Mouse (Mus musculus) natural killer cell, adult 2 months (primary cell): ENCODE results near the gene Rad18.
A peak's percentile ranks its signal among the peaks of the same experiment; 100 is the strongest.
"Not testable (repeated sequence)": the region's sequence is repeated elsewhere in the genome, so short reads cannot be mapped to it uniquely, and the experiment has no call there.

Source experiments
- DNase-seq, 2 experiments: peaks; one replicate each; pipeline ENCODE4 v3.0.0; 2022; ENCODE audit warnings: low spot score in 2 of 2

Rad18 gene

DNA sequence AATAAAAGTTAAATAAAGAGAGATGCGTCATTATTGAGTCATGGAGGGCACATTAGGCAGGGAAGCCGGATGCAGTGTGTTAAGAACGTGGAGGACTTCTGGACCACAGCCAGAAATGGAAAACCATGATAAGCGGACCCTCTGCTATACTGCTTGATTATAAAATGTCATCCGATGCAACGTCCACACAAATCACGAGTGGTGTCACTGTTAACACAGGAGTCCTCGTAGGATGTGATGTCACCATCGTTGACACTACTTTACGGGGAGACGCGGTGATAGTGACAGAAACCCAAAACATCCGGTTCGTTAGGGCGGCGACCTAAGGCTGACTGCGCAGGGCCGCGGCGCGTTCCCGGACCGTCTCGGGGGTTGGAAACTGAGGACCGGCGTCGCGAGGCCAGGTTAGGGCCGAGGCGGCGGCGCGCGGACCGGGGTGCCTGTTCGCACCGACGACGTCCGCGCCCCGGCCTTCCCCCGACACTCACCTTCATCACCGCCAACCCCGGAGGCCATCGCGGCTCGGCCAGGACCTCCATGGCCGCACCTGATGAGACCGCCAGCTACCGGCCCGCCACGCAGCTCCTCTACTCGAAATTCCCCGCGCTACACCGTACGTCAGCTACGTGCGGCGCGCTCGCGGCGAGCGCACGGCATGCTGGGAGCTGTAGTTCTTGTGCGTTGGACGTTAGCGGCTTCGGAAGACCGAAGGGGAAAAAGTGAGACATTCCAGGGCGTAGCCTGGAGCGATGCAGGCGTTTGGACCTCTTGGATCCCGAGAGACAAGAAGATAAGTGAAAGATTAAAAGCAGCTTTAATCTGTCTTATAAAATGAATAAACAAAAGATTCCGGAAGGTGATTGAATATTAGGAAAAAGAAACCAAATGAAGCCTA lies at the start of gene Rad18:
TSS of gene Rad18 (minus strand) at position 631 of the 895 bp plus-strand sequence.
- peak; percentile 87 to 88 for DNase-seq

- DNase-seq = no peak
Observed at GRCm38 (mm10) chr6:112742297-112742696, 45.8 kb upstream of the Rad18 start.

GRCm38 (mm10) chr6:112741766-112742165 lies 45.3 kb upstream of the Rad18 start:
- no peak for DNase-seq

- DNase-seq = no peak
Observed at GRCm38 (mm10) chr6:112739635-112740034, 43.1 kb upstream of the Rad18 start.

DNA sequence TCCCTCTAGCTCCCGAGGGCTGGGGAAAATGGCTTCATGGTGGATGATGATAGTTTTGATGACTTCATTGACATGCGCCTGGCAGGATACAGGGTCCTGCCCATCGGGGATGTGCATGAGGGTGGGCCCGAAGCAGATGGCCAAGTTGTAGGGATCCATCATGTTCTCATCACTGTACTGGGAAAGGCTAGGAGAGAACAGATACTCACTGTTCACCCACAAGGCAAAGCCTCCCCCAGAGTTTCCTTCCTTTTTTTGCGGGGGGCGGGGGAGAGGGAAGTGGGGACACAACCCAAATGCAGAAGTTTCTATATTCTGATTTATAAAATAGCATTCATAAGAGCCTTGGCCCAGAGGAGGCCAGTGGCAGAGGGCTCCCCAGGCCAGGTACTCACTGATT lies 42.4 kb upstream of the Rad18 start:
- no peak for DNase-seq

- DNase-seq = no peak
Observed at GRCm38 (mm10) chr6:112736471-112736870, 40.0 kb upstream of the Rad18 start.

DNA sequence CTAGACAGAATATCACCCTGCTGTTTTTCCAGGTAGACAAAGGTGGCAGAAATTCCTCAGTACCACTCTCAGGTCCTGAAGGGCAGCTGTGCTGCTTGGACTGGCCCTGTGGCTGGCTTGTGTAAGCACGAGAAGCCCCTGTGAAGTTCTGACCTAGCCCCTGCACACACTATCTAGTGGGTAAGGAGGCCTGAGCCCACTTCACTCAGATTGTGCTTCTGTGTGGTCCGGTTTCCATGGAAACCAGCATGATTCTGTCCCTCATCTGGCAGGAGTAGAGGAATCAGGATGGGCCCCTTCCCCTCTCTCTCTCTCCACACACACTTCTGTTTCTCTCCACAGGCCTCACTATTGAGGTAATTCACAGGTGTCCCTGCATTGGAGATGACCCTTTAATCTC lies 38.6 kb upstream of the Rad18 start:
- no peak for DNase-seq

DNA sequence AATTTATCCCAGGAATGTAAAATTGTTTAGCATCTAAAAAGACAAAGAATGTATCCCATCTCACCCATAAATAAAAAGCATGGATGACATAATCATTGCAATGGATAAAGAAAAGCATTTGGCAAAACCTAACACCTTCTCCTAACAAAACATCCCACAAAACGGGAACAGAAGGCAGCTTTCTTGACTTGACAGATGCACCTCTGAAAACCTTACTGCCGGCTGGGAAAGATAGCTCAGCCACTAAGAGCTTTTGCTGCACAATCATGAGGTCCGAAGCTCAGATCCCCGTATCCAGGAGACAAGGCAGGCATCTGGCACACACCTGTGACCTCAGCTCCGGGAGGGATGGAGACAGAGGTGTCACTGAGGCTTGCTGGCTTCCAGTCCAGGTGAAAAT lies 37.5 kb upstream of the Rad18 start:
- DNase-seq = no peak

DNA sequence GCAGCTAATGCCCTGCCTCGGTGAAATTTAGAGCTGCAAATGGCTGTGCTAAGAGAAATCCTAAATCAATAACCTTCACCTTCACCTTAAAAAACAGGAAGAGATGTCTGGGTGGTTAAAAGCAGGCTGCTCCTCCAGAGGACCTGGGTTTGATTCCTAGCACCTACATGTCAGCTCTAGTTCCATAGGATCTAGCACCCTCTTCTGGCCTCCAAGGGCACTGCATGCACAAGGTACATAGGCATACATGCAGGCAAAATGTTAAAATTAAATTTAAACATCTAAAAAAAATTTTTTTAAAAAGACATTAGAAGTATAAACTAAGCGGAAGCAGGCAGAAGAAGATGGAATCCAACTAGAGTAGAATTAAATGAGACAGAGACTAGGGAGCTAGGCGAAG lies 35.9 kb upstream of the Rad18 start:
- no peak for DNase-seq

DNA sequence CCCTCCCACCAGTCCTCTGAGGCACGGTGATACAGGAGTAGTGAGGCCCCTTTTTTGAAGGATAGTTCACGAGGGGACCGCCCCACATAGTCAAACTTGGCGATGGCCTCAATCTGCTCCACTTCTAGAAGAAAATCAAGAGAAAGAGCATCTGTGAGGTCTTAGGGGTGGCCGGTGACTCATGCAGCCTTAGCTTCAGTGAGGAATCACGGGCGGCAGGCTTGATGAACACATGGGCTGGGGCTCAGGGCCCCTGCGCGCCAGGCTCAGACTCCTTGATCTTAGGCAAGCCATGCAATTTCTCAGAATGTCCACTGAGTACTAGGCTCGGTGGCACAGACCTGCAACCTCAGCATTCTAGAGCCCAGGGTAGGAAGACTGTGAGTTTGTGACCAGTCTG lies 34.9 kb upstream of the Rad18 start:
- no peak for DNase-seq

DNA sequence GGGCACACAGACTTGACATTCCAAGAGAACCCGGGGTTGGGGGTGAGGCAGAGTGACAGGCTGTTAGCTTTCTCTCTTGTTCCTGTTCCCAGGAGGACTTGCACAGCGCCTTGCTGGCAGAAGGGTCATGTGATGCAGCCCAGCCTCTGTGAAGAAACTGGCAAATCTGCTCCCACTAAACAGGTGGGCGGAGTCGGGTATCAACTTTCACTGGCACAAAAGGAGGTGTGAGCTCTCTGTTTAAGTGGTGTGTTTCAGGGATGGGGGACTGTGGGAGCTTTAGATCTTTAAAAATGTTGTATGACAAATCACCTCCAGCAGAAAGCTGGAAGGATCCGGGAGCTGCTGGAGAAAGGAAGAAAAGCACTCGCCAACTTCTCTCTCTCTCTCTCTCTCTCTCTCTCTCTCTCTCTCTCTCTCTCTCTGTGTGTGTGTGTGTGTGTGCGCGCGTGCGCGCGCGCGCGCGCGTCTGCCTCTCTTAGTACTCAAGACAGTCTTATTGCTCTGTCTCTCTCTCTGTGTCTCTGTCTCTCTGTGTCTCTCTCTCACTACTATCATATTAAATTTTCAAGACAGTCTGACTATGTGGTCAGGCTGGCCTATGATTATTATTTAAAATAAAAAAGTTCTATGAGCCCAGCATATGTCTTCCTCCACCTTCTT lies 32.4 kb upstream of the Rad18 start:
- no peak for DNase-seq

GRCm38 (mm10) chr6:112725468-112725867 lies 29.0 kb upstream of the Rad18 start:
- DNase-seq = no peak

DNA sequence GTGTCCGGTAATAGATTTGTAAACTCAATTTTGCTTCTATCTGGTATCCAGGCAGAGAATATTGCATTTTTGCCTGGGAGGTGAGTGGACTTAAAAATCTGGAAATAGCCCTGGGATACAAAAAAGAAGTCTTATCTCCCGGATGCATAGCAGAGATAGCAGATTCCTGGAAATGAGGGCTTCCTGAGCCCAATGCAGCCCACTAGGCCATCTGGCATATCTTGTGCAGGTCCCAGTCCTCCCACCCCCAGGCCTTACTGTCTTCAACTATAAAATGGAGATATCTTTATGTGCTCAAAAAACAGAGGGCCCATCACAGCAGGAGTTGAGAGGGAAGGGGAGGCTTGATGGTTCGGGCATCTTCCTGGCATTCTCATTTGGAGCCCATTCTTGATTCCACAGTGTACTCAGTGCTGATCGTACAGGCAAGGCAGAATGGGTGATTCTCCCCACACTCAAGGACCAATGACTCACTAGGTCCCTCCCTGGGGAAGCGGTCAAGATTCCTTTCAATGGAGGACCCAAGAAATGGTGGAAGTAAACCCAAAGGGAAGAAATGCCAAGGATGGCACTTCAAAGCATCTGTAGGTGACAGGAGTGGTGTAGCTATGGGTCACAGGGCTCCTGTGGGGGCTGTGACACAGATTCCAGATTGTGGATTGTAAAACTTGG lies 24.1 kb upstream of the Rad18 start:
- DNase-seq = no peak

GRCm38 (mm10) chr6:112719983-112720382 lies 23.5 kb upstream of the Rad18 start:
- no peak for DNase-seq

DNA sequence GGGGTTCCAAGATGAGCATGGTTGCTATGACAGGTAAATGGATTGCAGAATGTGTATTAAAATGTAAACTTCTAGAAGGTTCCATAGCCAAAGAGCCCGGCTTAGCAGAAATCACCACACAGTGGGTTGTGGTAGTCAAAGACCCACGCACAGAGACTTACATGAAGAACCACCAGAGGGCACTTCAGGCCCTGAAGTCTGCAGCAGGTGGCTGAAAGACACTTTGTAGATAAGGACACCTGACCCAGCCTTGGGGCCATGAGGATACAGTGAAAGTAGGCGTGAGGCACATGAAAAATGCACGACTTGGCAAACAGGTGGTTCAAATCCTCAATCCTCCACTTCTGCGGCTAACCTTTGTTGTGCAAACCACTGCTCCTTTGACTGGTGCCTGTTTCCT lies 20.7 kb upstream of the Rad18 start:
- DNase-seq = peak; percentile 4 to 21

- DNase-seq = no peak
Observed at GRCm38 (mm10) chr6:112713951-112714350, 17.5 kb upstream of the Rad18 start.

GRCm38 (mm10) chr6:112702296-112702695 lies 5.8 kb upstream of the Rad18 start:
- DNase-seq = not testable (repeated sequence)

- peak; percentile 36 to 59 for DNase-seq
Observed at GRCm38 (mm10) chr6:112700392-112700791, 3.9 kb upstream of the Rad18 start.

GRCm38 (mm10) chr6:112699115-112699514 lies 2.6 kb upstream of the Rad18 start:
- no peak for DNase-seq

DNA sequence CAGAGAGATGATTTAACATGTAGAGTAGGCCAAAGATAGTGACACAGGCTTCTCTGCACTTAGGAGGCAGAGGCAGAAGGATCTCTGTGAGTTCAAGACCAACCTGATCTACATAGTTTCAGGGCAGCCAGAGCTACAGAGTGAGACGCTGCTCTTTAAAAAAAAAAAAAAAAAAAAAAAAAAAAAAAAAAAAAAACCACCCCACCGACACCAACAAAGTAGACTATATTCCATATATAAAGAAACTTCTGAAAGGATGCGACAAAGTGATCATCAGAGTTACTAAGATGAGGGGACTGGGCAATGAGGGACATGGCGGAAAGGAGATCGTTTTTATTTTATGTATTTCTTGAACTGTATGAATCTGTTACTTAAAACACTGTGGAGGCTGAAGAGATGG lies 2.0 kb downstream of the Rad18 start:
- DNase-seq = no peak

- DNase-seq = no peak
Observed at GRCm38 (mm10) chr6:112691523-112691922, 5.0 kb downstream of the Rad18 start.

- DNase-seq = no peak
Observed at GRCm38 (mm10) chr6:112688033-112688432, 8.5 kb downstream of the Rad18 start.

GRCm38 (mm10) chr6:112686485-112686884 lies 10.0 kb downstream of the Rad18 start:
- DNase-seq = no peak
